Mouse (Mus musculus) heart, adult 11 months (tissue): ENCODE data around the gene Ppfia3.
A peak's percentile ranks its signal among the peaks of the same experiment; 100 is the strongest.
"Not testable (repeated sequence)": the region's sequence is repeated elsewhere in the genome, so short reads cannot be mapped to it uniquely, and the experiment has no call there.

Source experiments
- DNase-seq: peaks from one replicate; pipeline ENCODE4 v3.0.0; 2022

The Ppfia3 gene

GRCm38 (mm10) chr7:45366652-45367019 is at the start of gene Ppfia3:
Gene Ppfia3 (minus strand): TSS chr7:45367019.
- no peak for DNase-seq

- DNase-seq: peak; percentile 79
These were observed 48.8 kb upstream of the Ppfia3 start for GRCm38 (mm10) chr7:45415636-45416035.

- DNase-seq: peak; percentile 84
These were observed 48.0 kb upstream of the Ppfia3 start for GRCm38 (mm10) chr7:45414740-45415224.

GRCm38 (mm10) chr7:45413864-45414739 is 47.3 kb upstream of the Ppfia3 start:
- DNase-seq: peak; percentile 89

- peak; percentile 89 for DNase-seq
These were observed 46.5 kb upstream of the Ppfia3 start, which contains the start of gene Ntf5 for GRCm38 (mm10) chr7:45413113-45413863. Gene Ntf5 (plus strand): TSS chr7:45413695.

- DNase-seq: peak; percentile 91
These were observed 45.6 kb upstream of the Ppfia3 start for GRCm38 (mm10) chr7:45412421-45412820.

GRCm38 (mm10) chr7:45409497-45410163 is 42.8 kb upstream of the Ppfia3 start:
- peak; percentile 80 for DNase-seq

- DNase-seq: no peak
These were observed 42.1 kb upstream of the Ppfia3 start for GRCm38 (mm10) chr7:45408949-45409348.

- peak; percentile 90 for DNase-seq
These were observed 41.5 kb upstream of the Ppfia3 start for GRCm38 (mm10) chr7:45408351-45408750.

- peak; percentile 74 for DNase-seq
These were observed 41.0 kb upstream of the Ppfia3 start for GRCm38 (mm10) chr7:45407836-45408235.

- DNase-seq: peak; percentile 96
These were observed 39.6 kb upstream of the Ppfia3 start for GRCm38 (mm10) chr7:45406157-45407156.

GRCm38 (mm10) chr7:45405091-45406075 is 38.6 kb upstream of the Ppfia3 start, which contains the start of gene Kcna7:
Gene Kcna7 (plus strand): TSS chr7:45405653.
- peak; percentile 96 for DNase-seq

GRCm38 (mm10) chr7:45403532-45404261 is 36.9 kb upstream of the Ppfia3 start:
- DNase-seq: peak; percentile 84

GRCm38 (mm10) chr7:45401521-45402085 is 34.8 kb upstream of the Ppfia3 start:
- no peak for DNase-seq

GRCm38 (mm10) chr7:45396787-45397186 is 30.0 kb upstream of the Ppfia3 start:
- DNase-seq: no peak

GRCm38 (mm10) chr7:45396337-45396775 is 29.5 kb upstream of the Ppfia3 start:
- not testable (repeated sequence) for DNase-seq

GRCm38 (mm10) chr7:45395578-45396336 is 28.9 kb upstream of the Ppfia3 start, which contains the start of gene Snrnp70:
Gene Snrnp70 (minus strand): TSS chr7:45395742.
- peak; percentile 100 for DNase-seq

GRCm38 (mm10) chr7:45395129-45395541 is 28.3 kb upstream of the Ppfia3 start:
- DNase-seq: no peak
